In genomic region chr11:96260310-96260970, GRCm38 (mm10) we compare ENCODE assay signal across 11 mouse cellular contexts. TPM values are rescaled to one million over a fixed set of nuclear protein-coding genes. Genes with fewer than 3 reads are reported as not detected.
DNase-seq lines count a peak whose midpoint lies in the region; ATAC-seq lines count a peak whose summit lies in the region.
"Had no signal": no experiment of that assay in that cellular context is flagged by ENCODE, and none has a peak within 500 bp of the region (broad histone marks: within the 10 kb centered on the region; RNA-seq: fewer than 3 reads in every experiment).

No protein-coding gene starts in this region.

- no peak for ATAC-seq in intestine, embryonic 15.5 days
- no peak for ATAC-seq in limb, embryonic 12.5 days (ENCODE audit: insufficient number of reproducible peaks, insufficient read depth, low FRiP score, low TSS enrichment, low read depth)
- ATAC-seq in forebrain, embryonic 16.5 days = no peak
- ATAC-seq: midbrain, embryonic 13.5 days had no signal

- no peak overlapping the region for H3K9ac ChIP-seq in intestine, embryonic 15.5 days
- H3K9ac ChIP-seq in limb, embryonic 12.5 days (replicated peaks) = no peak overlapping the region
- H3K9ac ChIP-seq in forebrain, embryonic 16.5 days (replicated peaks; ENCODE audit: low read depth, low read length) = no peak overlapping the region
- H3K9ac ChIP-seq: heart, embryonic 13.5 days; midbrain, embryonic 13.5 days had no signal

- no peaks in the 10 kb centered on the region for H3K36me3 ChIP-seq in intestine, embryonic 15.5 days
- H3K36me3 ChIP-seq in limb, embryonic 12.5 days = no peaks in the 10 kb centered on the region
- no peaks in the 10 kb centered on the region for H3K36me3 ChIP-seq in forebrain, embryonic 16.5 days (ENCODE audit: control insufficient read depth, insufficient read depth)
- H3K36me3 ChIP-seq: heart, embryonic 13.5 days; midbrain, embryonic 13.5 days had no signal

- no peaks in the 10 kb centered on the region for H3K9me3 ChIP-seq in intestine, embryonic 15.5 days
- H3K9me3 ChIP-seq in limb, embryonic 12.5 days = no peaks in the 10 kb centered on the region
- no peaks in the 10 kb centered on the region for H3K9me3 ChIP-seq in forebrain, embryonic 16.5 days (ENCODE audit: control insufficient read depth, low read length)
- H3K9me3 ChIP-seq: heart, embryonic 13.5 days; midbrain, embryonic 13.5 days had no signal

- H3K4me1 ChIP-seq in intestine, embryonic 15.5 days (replicated peaks) = peaks cover 12% of the 10 kb centered on the region
- H3K4me1 ChIP-seq in limb, embryonic 12.5 days (replicated peaks) = peaks cover 24% of the 10 kb centered on the region
- no peaks in the 10 kb centered on the region for H3K4me1 ChIP-seq in forebrain, embryonic 16.5 days (replicated peaks; ENCODE audit: control insufficient read depth, insufficient read depth, low read length)
- H3K4me1 ChIP-seq: heart, embryonic 13.5 days; midbrain, embryonic 13.5 days had no signal

- H3K27me3 ChIP-seq in intestine, embryonic 15.5 days (replicated peaks) = peaks cover 94% of the 10 kb centered on the region
- peaks cover 100% of the 10 kb centered on the region for H3K27me3 ChIP-seq in limb, embryonic 12.5 days
- peaks cover 97% of the 10 kb centered on the region for H3K27me3 ChIP-seq in forebrain, embryonic 16.5 days (replicated peaks; ENCODE audit: control insufficient read depth, insufficient read depth, low read length)

- DNase-seq in 3T3-L1 (ENCODE audit: low read depth, low spot score) (peak; percentile 87), R1 (ENCODE audit: low read depth, low spot score) (peak; percentile 71)
- no peak for DNase-seq in cerebellum, adult 8-10 months
- DNase-seq in cerebellum, postnatal 36 days = no peak
- no peak for DNase-seq in layer of hippocampus, postnatal 36 days

- H3K4me3 ChIP-seq in intestine, embryonic 15.5 days (replicated peaks) = no peak overlapping the region
- no peak overlapping the region for H3K4me3 ChIP-seq in limb, embryonic 12.5 days (replicated peaks)
- no peak overlapping the region for H3K4me3 ChIP-seq in forebrain, embryonic 16.5 days (replicated peaks; ENCODE audit: low read length)
- H3K4me3 ChIP-seq: heart, embryonic 13.5 days; midbrain, embryonic 13.5 days had no signal

- no peak overlapping the region for H3K27ac ChIP-seq in intestine, embryonic 15.5 days
- H3K27ac ChIP-seq in limb, embryonic 12.5 days = no peak overlapping the region
- H3K27ac ChIP-seq in forebrain, embryonic 16.5 days (ENCODE audit: low read length) = no peak overlapping the region
- H3K27ac ChIP-seq: heart, embryonic 13.5 days; midbrain, embryonic 13.5 days had no signal

- 4% methylated on average over 23 of the region's 23 CpGs for WGBS in intestine, embryonic 15.5 days
- WGBS in limb, embryonic 12.5 days = 2% methylated on average over 23 of the region's 23 CpGs
- 2% methylated on average over 23 of the region's 23 CpGs for WGBS in forebrain, embryonic 16.5 days

- peak overlapping the region; percentile 5; the same call in 1 of the 2 replicates for H3K4me2 ChIP-seq in intestine, embryonic 15.5 days (replicated peaks)
- peak overlapping the region; percentile 26 for H3K4me2 ChIP-seq in limb, embryonic 12.5 days
- H3K4me2 ChIP-seq in forebrain, embryonic 16.5 days (ENCODE audit: low read length) = no peak overlapping the region
- H3K4me2 ChIP-seq: heart, embryonic 13.5 days; midbrain, embryonic 13.5 days had no signal

RNA-seq across cellular contexts. Expression of gene Hoxb9, which starts 10.8 kb away (rescaled TPM):
- polyA plus RNA-seq in intestine, embryonic 15.5 days (2015; fragmentation: Nextera tagmentation; extraction: Ambion mirVana) = 1.2 and 1.3 TPM in 2 replicates
- polyA plus RNA-seq in limb, embryonic 12.5 days (2016; fragmentation: Nextera tagmentation; extraction: Ambion mirVana) = 1.0 and 1.3 TPM in 2 replicates
- total RNA-seq in layer of hippocampus, postnatal 36 days (2021) = not detected
- polyA plus RNA-seq in forebrain, embryonic 16.5 days (2015; fragmentation: Nextera tagmentation; extraction: Ambion mirVana) = not detected in 2 replicates
- total RNA-seq: layer of hippocampus, postnatal 25 days had no signal
- polyA plus RNA-seq: heart, embryonic 13.5 days; midbrain, embryonic 13.5 days had no signal

RNA-seq across cellular contexts. Expression of gene Hoxb8, which starts 21.3 kb away (rescaled TPM):
- polyA plus RNA-seq in intestine, embryonic 15.5 days (2015; fragmentation: Nextera tagmentation; extraction: Ambion mirVana) = 1.1 and 1.5 TPM in 2 replicates
- polyA plus RNA-seq in limb, embryonic 12.5 days (2016; fragmentation: Nextera tagmentation; extraction: Ambion mirVana) = 0.24 and 0.40 TPM in 2 replicates
- not detected for total RNA-seq in layer of hippocampus, postnatal 36 days (2021)
- not detected in 2 replicates for polyA plus RNA-seq in forebrain, embryonic 16.5 days (2015; fragmentation: Nextera tagmentation; extraction: Ambion mirVana)
- total RNA-seq: layer of hippocampus, postnatal 25 days had no signal
- polyA plus RNA-seq: heart, embryonic 13.5 days; midbrain, embryonic 13.5 days had no signal

RNA-seq across cellular contexts. Expression of gene Hoxb7, which starts 26.0 kb away (rescaled TPM):
- polyA plus RNA-seq in intestine, embryonic 15.5 days (2015; fragmentation: Nextera tagmentation; extraction: Ambion mirVana) = 10.7 and 12.4 TPM in 2 replicates
- 1.8 and 2.1 TPM in 2 replicates for polyA plus RNA-seq in limb, embryonic 12.5 days (2016; fragmentation: Nextera tagmentation; extraction: Ambion mirVana)
- not detected for total RNA-seq in layer of hippocampus, postnatal 36 days (2021)
- polyA plus RNA-seq in forebrain, embryonic 16.5 days (2015; fragmentation: Nextera tagmentation; extraction: Ambion mirVana) = not detected in 2 replicates
- total RNA-seq: layer of hippocampus, postnatal 25 days had no signal
- polyA plus RNA-seq: midbrain, embryonic 13.5 days had no signal

RNA-seq across cellular contexts. Expression of gene Hoxb6, which starts 31.8 kb away (rescaled TPM):
- polyA plus RNA-seq in intestine, embryonic 15.5 days (2015; fragmentation: Nextera tagmentation; extraction: Ambion mirVana) = 14.4 and 16.1 TPM in 2 replicates
- polyA plus RNA-seq in limb, embryonic 12.5 days (2016; fragmentation: Nextera tagmentation; extraction: Ambion mirVana) = 1.0 and 1.1 TPM in 2 replicates
- total RNA-seq in layer of hippocampus, postnatal 36 days (2021) = not detected
- not detected in 2 replicates for polyA plus RNA-seq in forebrain, embryonic 16.5 days (2015; fragmentation: Nextera tagmentation; extraction: Ambion mirVana)
- total RNA-seq: layer of hippocampus, postnatal 25 days had no signal
- polyA plus RNA-seq: midbrain, embryonic 13.5 days had no signal

RNA-seq across cellular contexts. Expression of gene Hoxb5, which starts 42.7 kb away (rescaled TPM):
- 27.2 and 31.3 TPM in 2 replicates for polyA plus RNA-seq in intestine, embryonic 15.5 days (2015; fragmentation: Nextera tagmentation; extraction: Ambion mirVana)
- polyA plus RNA-seq in limb, embryonic 12.5 days (2016; fragmentation: Nextera tagmentation; extraction: Ambion mirVana) = 0.83 and 2.1 TPM in 2 replicates
- total RNA-seq in layer of hippocampus, postnatal 36 days (2021) = not detected
- polyA plus RNA-seq in forebrain, embryonic 16.5 days (2015; fragmentation: Nextera tagmentation; extraction: Ambion mirVana) = not detected in 2 replicates
- total RNA-seq: layer of hippocampus, postnatal 25 days had no signal

Comparison
In these comparisons a context has a peak if more than half of its experiments do, and no peak if none do; other contexts are left out.
1. DNase-seq: peak in 3T3-L1 (single experiment) and R1 (single experiment); none in cerebellum, adult 8-10 months (single experiment), cerebellum, postnatal 36 days (0 of 2) and layer of hippocampus, postnatal 36 days (0 of 2).